Mouse (Mus musculus) hindbrain, postnatal 0 days (tissue): ENCODE measurements around the gene Itga9. TPM values are rescaled to one million over a fixed set of nuclear protein-coding genes. Genes with fewer than 3 reads are reported as not detected.

Experiments used
- ATAC-seq: fragments of 200-750 bp; cut with Nextera tagmentation; 2 replicates; pipeline ENCODE4 v1.8.0; 2017; ENCODE audit warnings: mild to moderate bottlenecking, moderate TSS enrichment, moderate library complexity
- DNase-seq: peaks from one replicate; pipeline ENCODE4 v3.0.0-alpha.2; 2015; ENCODE audit warnings: low spot score
- H3K27ac ChIP-seq: fragments of 300-500 bp; sonication (generic); 2 replicates; pipeline ENCODE4 v1.5.1; 2014; ENCODE audit warnings: mild to moderate bottlenecking
- H3K27me3 ChIP-seq: fragments of 300-500 bp; sonication (generic); 2 replicates; pipeline ENCODE4 v1.6.1; 2014; ENCODE audit warnings: low read length, mixed read lengths; ENCODE audit not compliant: insufficient read depth
- H3K36me3 ChIP-seq: fragments of 300-500 bp; sonication (generic); 2 replicates; pipeline ENCODE4 v1.6.1; 2014; ENCODE audit warnings: low read length, mixed read lengths; ENCODE audit not compliant: insufficient read depth
- H3K4me1 ChIP-seq: fragments of 300-500 bp; sonication (generic); 2 replicates; pipeline ENCODE4 v1.6.1; 2014; ENCODE audit warnings: antibody characterized with exemption, low read length, mixed read lengths; ENCODE audit not compliant: insufficient read depth
- H3K4me2 ChIP-seq: fragments of 300-500 bp; sonication (generic); 2 replicates; pipeline ENCODE4 v1.6.1; 2014; ENCODE audit warnings: low read depth, mild to moderate bottlenecking, low read length, moderate library complexity, mixed read lengths
- H3K4me3 ChIP-seq: fragments of 300-500 bp; sonication (generic); 2 replicates; pipeline ENCODE4 v1.5.1; 2014; ENCODE audit warnings: low read length
- H3K9ac ChIP-seq: fragments of 300-500 bp; sonication (generic); replicated peaks from 2 replicates; pipeline ENCODE4 v1.6.1; 2014; ENCODE audit warnings: mild to moderate bottlenecking, low read length, moderate library complexity, mixed read lengths
- H3K9me3 ChIP-seq: fragments of 300-500 bp; sonication (generic); 2 replicates; pipeline ENCODE4 v1.6.1; 2016; ENCODE audit warnings: low read length, mixed read lengths
- CTCF ChIP-seq: IDR thresholded peaks from 2 replicates; pipeline ENCODE4 v1.5.1; 2016; ENCODE audit warnings: antibody characterized with exemption, control low read depth, low read depth
- WGBS: fragments of 180-500 bp; shearing (Covaris S2); extraction: QIAGEN DNeasy Blood & Tissue Kit; methylation state at CpG from one replicate; pipeline ENCODE4 v1.1.7; 2014; 5-methylcytosine and 5-hydroxymethylcytosine counted together
- polyA plus RNA-seq: library from polyadenylated mRNA; unstranded; fragments of >200 nt; fragmentation: Nextera tagmentation; extraction: Ambion mirVana; gene quantifications from 2 replicates; pipeline ENCODE4 v1.2.1, GENCODE M21; 2015
- total RNA-seq: library from RNA; depleted of rRNA; stranded (reverse); fragments of >200 nt; gene quantifications from 2 replicates; pipeline ENCODE4 v1.2.3, GENCODE M21; 2014

Itga9 gene
- total and polyA plus RNA-seq, 2 experiments from 2014 or later = 1.5 to 4.4 TPM

DNA sequence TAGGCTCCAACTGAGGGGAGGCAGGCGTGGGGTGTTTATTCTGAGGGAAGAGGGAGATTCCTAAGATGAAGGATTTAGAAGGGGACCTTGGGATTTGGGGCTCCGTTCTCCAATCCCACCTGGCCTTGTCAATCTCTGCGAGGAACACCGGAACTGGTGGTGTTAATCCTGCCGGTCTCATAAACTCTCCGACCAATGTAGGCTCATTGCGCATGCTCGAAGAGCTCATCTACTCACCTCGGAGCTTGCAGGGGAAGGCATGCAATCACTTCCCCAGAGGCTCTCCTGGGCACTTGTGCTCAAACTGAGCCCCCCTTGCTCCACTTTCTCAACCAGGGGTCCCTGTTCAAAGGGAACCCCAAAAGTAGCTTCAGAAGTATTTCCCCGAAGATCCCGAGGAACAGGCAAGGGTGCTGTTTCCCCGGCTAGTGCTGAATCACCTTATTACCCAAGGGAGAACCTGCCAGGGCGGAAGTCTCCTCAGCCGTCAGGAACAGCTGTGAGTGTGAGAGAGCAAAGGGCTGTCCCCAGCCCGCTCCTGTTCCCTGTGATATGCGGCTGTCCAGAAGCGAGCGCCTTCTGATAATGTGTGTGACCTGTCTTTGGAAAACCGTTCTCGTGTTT, 5.6 kb downstream of the Itga9 start:
- no peaks in the 10 kb centered on the region for H3K9me3 ChIP-seq
- no peaks in the 10 kb centered on the region for H3K36me3 ChIP-seq
- peak; percentile 36 for DNase-seq
- H3K27ac ChIP-seq = no peak overlapping the region
- no peak overlapping the region for H3K4me3 ChIP-seq
- no peak for TF ChIP-seq CTCF
- H3K27me3 ChIP-seq = peaks cover 3% of the 10 kb centered on the region; the same call in 1 of the 2 replicates
- H3K4me1 ChIP-seq = 0 out of 2 replicates have a peak, but pooled peaks cover 5% of the 10 kb centered on the region
- WGBS = 64% methylated on average over 20 of the region's 20 CpGs
- H3K9ac ChIP-seq = no peak overlapping the region
- no peak overlapping the region for H3K4me2 ChIP-seq
- ATAC-seq = no peak

- H3K9ac ChIP-seq = no peak overlapping the region
- H3K9me3 ChIP-seq = no peaks in the 10 kb centered on the region
- no peak overlapping the region for H3K4me3 ChIP-seq
- no peak overlapping the region for H3K4me2 ChIP-seq
- no peaks in the 10 kb centered on the region for H3K36me3 ChIP-seq
- H3K4me1 ChIP-seq = no peaks in the 10 kb centered on the region
- WGBS = 72% methylated on average over 5 of the region's 5 CpGs
- H3K27ac ChIP-seq = no peak overlapping the region
- no peak for ATAC-seq
- no peaks in the 10 kb centered on the region for H3K27me3 ChIP-seq
- no peak for TF ChIP-seq CTCF
- no peak for DNase-seq
These were observed 10.7 kb downstream of the Itga9 start for GRCm38 (mm10) chr9:118617237-118617636.

GRCm38 (mm10) chr9:118618732-118619250, 12.3 kb downstream of the Itga9 start:
- ATAC-seq (no peak), DNase-seq (no peak)
- Histone ChIP-seq H3K36me3 (no peaks in the 10 kb centered on the region), H3K9me3 (no peaks in the 10 kb centered on the region), H3K9ac (no peak overlapping the region), H3K27me3 (no peaks in the 10 kb centered on the region), H3K4me3 (no peak overlapping the region), H3K4me2 (no peak overlapping the region), H3K4me1 (no peaks in the 10 kb centered on the region), H3K27ac (no peak overlapping the region)
- no peak for TF ChIP-seq CTCF
- 84% methylated on average over 3 of the region's 3 CpGs for WGBS

GRCm38 (mm10) chr9:118620807-118621206, 14.3 kb downstream of the Itga9 start:
- ATAC-seq = no peak

DNA sequence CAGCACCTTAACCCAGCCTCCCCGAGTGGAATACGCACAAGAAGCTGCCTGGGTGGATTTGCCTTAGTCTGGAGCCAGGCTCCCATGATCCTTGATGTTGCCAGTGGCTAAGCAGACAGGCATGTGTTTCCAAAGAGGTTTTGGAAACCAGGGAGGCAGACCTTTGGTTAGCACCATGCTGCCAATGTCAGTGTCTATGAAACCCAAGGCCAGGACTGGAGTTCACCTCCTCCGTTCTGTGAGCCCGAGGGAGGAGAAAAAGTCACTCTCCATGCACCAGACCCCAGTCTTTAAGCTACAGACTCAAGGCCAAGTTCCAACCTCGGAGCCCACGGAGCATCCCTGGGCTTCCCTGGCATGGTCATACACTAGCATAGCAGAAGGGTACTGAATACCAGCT, 15.2 kb downstream of the Itga9 start:
- Histone ChIP-seq H3K27me3 (no peaks in the 10 kb centered on the region), H3K36me3 (no peaks in the 10 kb centered on the region), H3K9me3 (no peaks in the 10 kb centered on the region), H3K4me3 (no peak overlapping the region), H3K9ac (no peak overlapping the region), H3K27ac (no peak overlapping the region), H3K4me2 (no peak overlapping the region), H3K4me1 (no peaks in the 10 kb centered on the region)
- DNase-seq = no peak
- WGBS = 83% methylated on average over 6 of the region's 6 CpGs
- no peak for TF ChIP-seq CTCF
- no peak for ATAC-seq

More at GRCm38 (mm10) chr9:118620807-118621206, 14.3 kb downstream of the Itga9 start:
- H3K27ac ChIP-seq = no peak overlapping the region
- H3K9me3 ChIP-seq = no peaks in the 10 kb centered on the region
- no peaks in the 10 kb centered on the region for H3K27me3 ChIP-seq
- no peak for TF ChIP-seq CTCF
- H3K4me2 ChIP-seq = no peak overlapping the region
- H3K36me3 ChIP-seq = no peaks in the 10 kb centered on the region
- H3K4me1 ChIP-seq = no peaks in the 10 kb centered on the region
- no peak overlapping the region for H3K9ac ChIP-seq
- 63% methylated on average over 4 of the region's 4 CpGs for WGBS
- no peak for DNase-seq
- H3K4me3 ChIP-seq = no peak overlapping the region

DNA sequence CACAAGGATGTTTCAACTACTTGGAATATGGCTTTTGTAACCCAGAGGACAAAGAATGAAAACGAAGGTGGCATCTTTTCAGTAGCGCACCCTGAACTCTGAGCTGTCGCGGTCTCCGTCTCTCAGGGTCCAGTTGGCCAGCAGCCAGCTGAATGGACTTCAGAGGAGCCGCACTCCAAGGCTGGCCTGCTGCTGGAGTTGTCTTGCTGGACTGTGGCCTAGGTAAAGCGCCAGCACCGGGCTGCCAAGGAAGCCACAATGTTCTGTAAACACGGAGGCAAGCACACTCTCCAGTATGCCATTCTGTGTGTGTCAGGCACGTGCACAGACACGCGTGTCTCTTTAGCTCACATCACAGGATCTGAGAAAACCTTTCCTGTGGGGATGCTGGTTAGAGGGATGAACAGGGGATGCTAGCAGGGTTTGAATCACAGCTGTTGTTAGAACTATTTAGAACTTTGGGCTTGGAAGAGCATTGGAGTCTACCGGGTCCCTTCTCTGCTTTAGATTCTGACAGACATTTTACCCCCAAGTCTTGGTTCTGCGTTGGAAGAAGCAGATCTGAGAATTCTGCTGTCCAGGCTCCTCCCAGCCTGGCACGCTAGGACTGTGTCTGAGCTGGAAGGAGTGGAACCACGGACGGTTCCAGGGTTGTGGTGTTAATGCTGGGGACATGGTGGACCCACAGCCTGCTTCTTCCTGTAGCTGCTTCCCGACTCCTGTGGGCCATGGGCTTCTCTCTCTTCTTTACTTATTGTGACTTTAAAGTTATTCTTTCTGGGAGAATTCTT, 16.1 kb downstream of the Itga9 start:
- no peak for TF ChIP-seq CTCF
- no peak overlapping the region for H3K27ac ChIP-seq
- H3K27me3 ChIP-seq = no peaks in the 10 kb centered on the region
- DNase-seq (peak; percentile 38), ATAC-seq (no peak)
- H3K4me3 ChIP-seq = no peak overlapping the region
- H3K36me3 ChIP-seq = no peaks in the 10 kb centered on the region
- no peak overlapping the region for H3K9ac ChIP-seq
- H3K9me3 ChIP-seq = no peaks in the 10 kb centered on the region
- 63% methylated on average over 18 of the region's 18 CpGs for WGBS
- H3K4me1 ChIP-seq = no peaks in the 10 kb centered on the region
- no peak overlapping the region for H3K4me2 ChIP-seq
